Mouse (Mus musculus) CH12.LX (cell line): Measurements from ENCODE around the gene Glipr1l1. TPM values are rescaled to one million over a fixed set of nuclear protein-coding genes. Genes with fewer than 3 reads are reported as not detected.
"Not testable (repeated sequence)": the region's sequence is repeated elsewhere in the genome, so short reads cannot be mapped to it uniquely, and the experiment has no call there.

ENCODE experiments used
- DNase-seq: peaks from one replicate; pipeline ENCODE4 v3.0.0-alpha.2; 2013; ENCODE audit errors: extremely low read depth
- H3K27ac ChIP-seq: 2 replicates; pipeline ENCODE4 v1.5.1; 2012; ENCODE audit warnings: low read depth, mild to moderate bottlenecking, control low read depth, moderate library complexity; ENCODE audit not compliant: insufficient read depth
- H3K27me3 ChIP-seq: replicated peaks from 2 replicates; pipeline ENCODE3; 2012; ENCODE audit warnings: inconsistent platforms
- H3K36me3 ChIP-seq, 2 experiments: replicated peaks in 1 of 2; 2 replicates each; pipeline versions ENCODE3 to v1.6.1; 2012; ENCODE audit warnings: inconsistent platforms in 1 of 2, low read length in 1 of 2, mild to moderate bottlenecking in 1 of 2, mixed read lengths in 1 of 2, moderate library complexity in 1 of 2; ENCODE audit not compliant: control insufficient read depth in 1 of 2, insufficient read depth in 1 of 2
- H3K4me1 ChIP-seq, 2 experiments: 2 replicates each; pipeline ENCODE4 v1.6.1; 2012; ENCODE audit warnings: inconsistent platforms in 1 of 2, moderate library complexity in 1 of 2; ENCODE audit not compliant: insufficient read depth in 2 of 2, control insufficient read depth in 1 of 2
- H3K4me2 ChIP-seq: 2 replicates; pipeline ENCODE4 v1.6.1; 2012; ENCODE audit warnings: low read depth, mild to moderate bottlenecking, control low read depth; ENCODE audit not compliant: poor library complexity, insufficient read depth, severe bottlenecking
- H3K4me3 ChIP-seq, 3 experiments: fragments of 150-350 bp in 1 of 3; sonication (generic) in 1 of 3; replicated peaks in 1 of 3; 2 replicates each; pipeline versions ENCODE3 to v1.5.1; 2011 to 2012; ENCODE audit warnings: low read depth in 2 of 3, low read length in 2 of 3, mild to moderate bottlenecking in 2 of 3, moderate library complexity in 2 of 3, control low read depth in 1 of 3, improper control_type of control experiment in 1 of 3, inconsistent platforms in 1 of 3, mixed read lengths in 1 of 3; ENCODE audit not compliant: poor library complexity in 1 of 3
- H3K79me2 ChIP-seq: replicated peaks from 2 replicates; pipeline ENCODE4 v1.6.1; 2012; ENCODE audit warnings: mild to moderate bottlenecking, moderate library complexity; ENCODE audit not compliant: control insufficient read depth, poor library complexity, insufficient read depth, severe bottlenecking; ENCODE audit errors: extremely low read depth
- H3K9ac ChIP-seq: 2 replicates; pipeline ENCODE4 v1.6.1; 2012; ENCODE audit warnings: low read depth, mild to moderate bottlenecking, control low read depth, moderate library complexity; ENCODE audit not compliant: insufficient read depth
- H3K9me3 ChIP-seq: replicated peaks from 2 replicates; pipeline ENCODE3; 2012; ENCODE audit warnings: low read length, inconsistent platforms, mixed read lengths
- CTCF ChIP-seq, 2 experiments: IDR thresholded peaks in 1 of 2; conservative IDR thresholded peaks in 1 of 2; 2 replicates each; pipeline ENCODE4 v1.5.1; 2011 to 2012; ENCODE audit warnings: low read depth in 2 of 2, low read length in 2 of 2, improper control_type of control experiment in 1 of 2, inconsistent platforms in 1 of 2, mild to moderate bottlenecking in 1 of 2, moderate library complexity in 1 of 2
- E2F4 ChIP-seq: IDR thresholded peaks from 2 replicates; pipeline ENCODE4 v1.6.1; 2011; ENCODE audit warnings: low read depth, low read length, improper control_type of control experiment; ENCODE audit not compliant: insufficient replicate concordance
- MAFK ChIP-seq: IDR thresholded peaks from 2 replicates; pipeline ENCODE4 v1.6.1; 2011; ENCODE audit warnings: low read length, improper control_type of control experiment; ENCODE audit not compliant: insufficient replicate concordance
- MXI1 ChIP-seq: IDR thresholded peaks from 2 replicates; pipeline ENCODE4 v1.6.1; 2011; ENCODE audit warnings: mild to moderate bottlenecking, low read depth, low read length, improper control_type of control experiment
- MYC ChIP-seq: IDR thresholded peaks from 2 replicates; pipeline ENCODE4 v1.6.1; 2011; ENCODE audit warnings: low read depth, mild to moderate bottlenecking, improper control_type of control experiment, low read length
- POLR2A ChIP-seq: IDR thresholded peaks from 2 replicates; pipeline ENCODE4 v1.6.1; 2011; ENCODE audit warnings: low read depth, mild to moderate bottlenecking, improper control_type of control experiment, low read length
- RAD21 ChIP-seq: IDR thresholded peaks from 2 replicates; pipeline ENCODE4 v1.6.1; 2011; ENCODE audit warnings: low read depth, mild to moderate bottlenecking, low read length, improper control_type of control experiment, moderate library complexity
- SMC3 ChIP-seq: IDR thresholded peaks from 2 replicates; pipeline ENCODE4 v1.6.1; 2011; ENCODE audit warnings: low read depth, low read length, improper control_type of control experiment
- ZC3H11A ChIP-seq: IDR thresholded peaks from 2 replicates; pipeline ENCODE4 v1.6.1; 2012; ENCODE audit warnings: low read depth, mild to moderate bottlenecking, inconsistent platforms, low read length, improper control_type of control experiment
- dilution Hi-C: fragments of 300-500 bp; cut with MboI; formaldehyde crosslinking; loops from 2 replicates; pipeline ENCODE4 v1.14.3; 2020; ENCODE audit warnings: low sequenced_read_pairs; ENCODE audit not compliant: extremely low pct_unique_long_range_greater_than_20kb, extremely low pct_ligation_motif_present
- in situ Hi-C: fragments of 300-500 bp; cut with MboI; formaldehyde crosslinking; loops from 3 replicates; pipeline ENCODE4 v1.14.3; 2019; ENCODE audit warnings: low sequenced_read_pairs, low pct_ligation_motif_present, low pct_unique_long_range_greater_than_20kb, mixed read lengths
- polyA plus RNA-seq: library from polyadenylated mRNA; unstranded; fragments of >175 nt; gene quantifications from 2 replicates; pipeline ENCODE4 v1.2.1, GENCODE M21; 2012; ENCODE audit warnings: low read depth; ENCODE audit not compliant: insufficient read length
- total RNA-seq, 2 experiments: library from RNA; depleted of rRNA; stranded (reverse); fragments of 300-350 nt in 1 of 2; fragments of >200 nt in 1 of 2; gene quantifications; 2 replicates each; pipeline ENCODE4 v1.2.3; 2012 to 2014

The Glipr1l1 gene
- total and polyA plus RNA-seq, 3 experiments: not detected

GRCm38 (mm10) chr10:112043523-112043922 is 16.5 kb upstream of the Glipr1l1 start:
- H3K9me3 ChIP-seq, in situ Hi-C loops: not testable (repeated sequence)

GRCm38 (mm10) chr10:112044283-112044682 is 15.7 kb upstream of the Glipr1l1 start:
- H3K4me2 ChIP-seq, H3K9ac ChIP-seq, H3K4me3 ChIP-seq, H3K9me3 ChIP-seq, H3K36me3 ChIP-seq, DNase-seq, H3K79me2 ChIP-seq, dilution Hi-C loops, in situ Hi-C loops, H3K4me1 ChIP-seq, H3K27me3 ChIP-seq, H3K27ac ChIP-seq: not testable (repeated sequence)

More at GRCm38 (mm10) chr10:112043523-112043922, 16.5 kb upstream of the Glipr1l1 start:
- H3K27me3 ChIP-seq, H3K9ac ChIP-seq, H3K4me2 ChIP-seq, dilution Hi-C loops, DNase-seq, H3K4me1 ChIP-seq, H3K79me2 ChIP-seq, H3K36me3 ChIP-seq, H3K27ac ChIP-seq, H3K4me3 ChIP-seq: not testable (repeated sequence)

- in situ Hi-C loops: no loop called here
- no peaks in the 10 kb centered on the region for H3K36me3 ChIP-seq
- H3K27me3 ChIP-seq: no peaks in the 10 kb centered on the region
- H3K4me3 ChIP-seq: no peak overlapping the region
- no peak overlapping the region for H3K27ac ChIP-seq
- H3K9ac ChIP-seq: no peak overlapping the region
- peaks cover 0 to 4% of the 10 kb centered on the region in 2 experiments; a peak in 2 of 4 replicates for H3K4me1 ChIP-seq
- no peak for TF ChIP-seq MYC
- peak in 1 of 2 experiments; percentile 66; a peak in 2 of 4 replicates for TF ChIP-seq CTCF (conservative IDR thresholded peaks at IDR 0.05 in 1 of 2, IDR thresholded peaks at IDR 0.05 in 1 of 2; ENCODE audit: low read depth in 2 of 2, low read length in 2 of 2)
- TF ChIP-seq MAFK: no peak
- peak; percentile 74 for TF ChIP-seq RAD21
- no peak for TF ChIP-seq MXI1
- TF ChIP-seq E2F4: no peak
- TF ChIP-seq ZC3H11A: 0 out of 2 replicates have a peak, but pooled peaks have one; percentile 13
- no peak for TF ChIP-seq POLR2A
- peak; percentile 77 for TF ChIP-seq SMC3
- H3K4me2 ChIP-seq: no peak overlapping the region
- peak; percentile 48 for DNase-seq
- dilution Hi-C loops: no loop called here
- no peaks in the 10 kb centered on the region for H3K79me2 ChIP-seq
- no peaks in the 10 kb centered on the region for H3K9me3 ChIP-seq
Measured at GRCm38 (mm10) chr10:112051220-112051619, 8.8 kb upstream of the Glipr1l1 start.

- H3K79me2 ChIP-seq, H3K4me1 ChIP-seq, in situ Hi-C loops, H3K9me3 ChIP-seq, H3K9ac ChIP-seq, H3K27me3 ChIP-seq, H3K27ac ChIP-seq, H3K4me3 ChIP-seq, H3K4me2 ChIP-seq, dilution Hi-C loops, H3K36me3 ChIP-seq: not testable (repeated sequence)
- peak; percentile 51 for DNase-seq
Measured at GRCm38 (mm10) chr10:112051956-112052355, 8.0 kb upstream of the Glipr1l1 start.

GRCm38 (mm10) chr10:112060583-112060934 is 570 bp downstream of the Glipr1l1 start:
- H3K36me3 ChIP-seq, H3K27ac ChIP-seq, H3K4me1 ChIP-seq, H3K4me2 ChIP-seq, H3K9ac ChIP-seq, H3K9me3 ChIP-seq, H3K79me2 ChIP-seq, DNase-seq, H3K4me3 ChIP-seq, H3K27me3 ChIP-seq, in situ Hi-C loops, dilution Hi-C loops: not testable (repeated sequence)
